Mouse (Mus musculus) forebrain, embryonic 16.5 days (tissue): Measurements from ENCODE around the gene Vmn1r36. TPM values are rescaled to one million over a fixed set of nuclear protein-coding genes. Genes with fewer than 3 reads are reported as not detected.
"Not testable (repeated sequence)": the region's sequence is repeated elsewhere in the genome, so short reads cannot be mapped to it uniquely, and the experiment has no call there.

ENCODE experiments used
- ATAC-seq: fragments of 200-750 bp; cut with Nextera tagmentation; 2 replicates; pipeline ENCODE4 v1.8.0; 2017; ENCODE audit warnings: mild to moderate bottlenecking, moderate library complexity
- H3K27ac ChIP-seq: fragments of 300-500 bp; sonication (generic); 2 replicates; pipeline ENCODE4 v1.5.1; 2014; ENCODE audit warnings: low read length, control low read depth
- H3K27me3 ChIP-seq: fragments of 300-500 bp; sonication (generic); replicated peaks from 2 replicates; pipeline ENCODE4 v1.6.1; 2014; ENCODE audit warnings: low read length; ENCODE audit not compliant: control insufficient read depth, insufficient read depth
- H3K36me3 ChIP-seq: fragments of 300-500 bp; sonication (generic); 2 replicates; pipeline ENCODE4 v1.6.1; 2014; ENCODE audit not compliant: control insufficient read depth, insufficient read depth
- H3K4me1 ChIP-seq: fragments of 300-500 bp; sonication (generic); replicated peaks from 2 replicates; pipeline ENCODE4 v1.6.1; 2014; ENCODE audit warnings: low read length; ENCODE audit not compliant: control insufficient read depth, insufficient read depth
- H3K4me2 ChIP-seq: fragments of 300-500 bp; sonication (generic); 2 replicates; pipeline ENCODE4 v1.6.1; 2014; ENCODE audit warnings: mild to moderate bottlenecking, low read length, control low read depth
- H3K4me3 ChIP-seq: fragments of 300-500 bp; sonication (generic); replicated peaks from 2 replicates; pipeline ENCODE4 v1.5.1; 2014; ENCODE audit warnings: mild to moderate bottlenecking, low read length, control low read depth
- H3K9ac ChIP-seq: fragments of 300-500 bp; sonication (generic); replicated peaks from 2 replicates; pipeline ENCODE4 v1.6.1; 2014; ENCODE audit warnings: low read depth, low read length, control low read depth
- H3K9me3 ChIP-seq: fragments of 300-500 bp; sonication (generic); 2 replicates; pipeline ENCODE4 v1.6.1; 2016; ENCODE audit warnings: low read length; ENCODE audit not compliant: control insufficient read depth
- WGBS: fragments of 180-500 bp; shearing (Covaris S2); extraction: QIAGEN DNeasy Blood & Tissue Kit; methylation state at CpG from one replicate; pipeline ENCODE4 v1.1.7; 2014; 5-methylcytosine and 5-hydroxymethylcytosine counted together
- polyA plus RNA-seq: library from polyadenylated mRNA; unstranded; fragments of >200 nt; fragmentation: Nextera tagmentation; extraction: Ambion mirVana; gene quantifications from 2 replicates; pipeline ENCODE4 v1.2.1, GENCODE M21; 2015

The Vmn1r36 gene
- not detected in 2 replicates for polyA plus RNA-seq

- ATAC-seq, H3K4me3 ChIP-seq, H3K9me3 ChIP-seq, H3K36me3 ChIP-seq, H3K4me1 ChIP-seq, H3K27ac ChIP-seq, H3K27me3 ChIP-seq, H3K9ac ChIP-seq, H3K4me2 ChIP-seq: not testable (repeated sequence)
- 76% methylated on average over 2 of the region's 2 CpGs for WGBS
Observed at GRCm38 (mm10) chr6:66719068-66719467, at the start of gene Vmn1r36. TSS of gene Vmn1r36 (minus strand) at chr6:66719168.

- not testable (repeated sequence) for H3K27ac ChIP-seq, H3K4me1 ChIP-seq, ATAC-seq, H3K36me3 ChIP-seq, H3K4me2 ChIP-seq, H3K9ac ChIP-seq, H3K9me3 ChIP-seq, H3K27me3 ChIP-seq, H3K4me3 ChIP-seq
Observed at GRCm38 (mm10) chr6:66729082-66729481, 10.1 kb upstream of the Vmn1r36 start, which contains the start of gene Vmn1r37. TSS of gene Vmn1r37 (plus strand) at chr6:66729382.

GRCm38 (mm10) chr6:66713854-66714253 lies 5.1 kb downstream of the Vmn1r36 start:
- Histone ChIP-seq H3K27me3 (no peaks in the 10 kb centered on the region), H3K27ac (no peak overlapping the region), H3K4me3 (no peak overlapping the region), H3K4me1 (no peaks in the 10 kb centered on the region), H3K4me2 (no peak overlapping the region), H3K9ac (no peak overlapping the region), H3K9me3 (no peaks in the 10 kb centered on the region), H3K36me3 (no peaks in the 10 kb centered on the region)
- ATAC-seq: no peak
- WGBS: 90% methylated on average over 3 of the region's 3 CpGs

GRCm38 (mm10) chr6:66708901-66709300 lies 10.1 kb downstream of the Vmn1r36 start:
- Histone ChIP-seq H3K36me3 (no peaks in the 10 kb centered on the region), H3K4me1 (no peaks in the 10 kb centered on the region), H3K4me3 (no peak overlapping the region), H3K9me3 (no peaks in the 10 kb centered on the region), H3K9ac (no peak overlapping the region), H3K27me3 (no peaks in the 10 kb centered on the region), H3K27ac (no peak overlapping the region), H3K4me2 (no peak overlapping the region)
- no peak for ATAC-seq

- no peak within 1 kb of the TSS for H3K27ac ChIP-seq
- H3K36me3 ChIP-seq: no peaks in the 10 kb centered on the region
- H3K27me3 ChIP-seq: no peaks in the 10 kb centered on the region
- H3K9ac ChIP-seq: no peak within 1 kb of the TSS
- WGBS: 85% methylated on average over 3 of the region's 3 CpGs
- H3K4me1 ChIP-seq: no peaks in the 10 kb centered on the region
- no peaks in the 10 kb centered on the region for H3K9me3 ChIP-seq
- no peak within 1 kb of the TSS for H3K4me3 ChIP-seq
- ATAC-seq: no peak
- no peak within 1 kb of the TSS for H3K4me2 ChIP-seq
Observed at GRCm38 (mm10) chr6:66685806-66686205, 33.2 kb downstream of the Vmn1r36 start, which contains the start of gene Vmn1r35. TSS of gene Vmn1r35 (minus strand) at chr6:66685906.

Other genes with a start within 250 kb of the Vmn1r36 start
- gene Mad2l1, start 183.8 kb downstream of the Vmn1r36 start, polyA plus RNA-seq: 36.3 and 43.9 TPM in 2 replicates
- 0.08 TPM in 1 of 2 replicates, not detected in the other for gene Vmn1r32, start 159.1 kb downstream of the Vmn1r36 start, polyA plus RNA-seq
- not detected in 2 replicates for gene Vmn1r33, start 100.9 kb downstream of the Vmn1r36 start, polyA plus RNA-seq
- not detected in 2 replicates for gene Vmn1r34, start 75.3 kb downstream of the Vmn1r36 start, polyA plus RNA-seq
- gene Vmn1r35, start 33.3 kb downstream of the Vmn1r36 start, polyA plus RNA-seq: not detected in 2 replicates
- gene Vmn1r37, start 10.2 kb upstream of the Vmn1r36 start, polyA plus RNA-seq: not detected in 2 replicates
- gene Vmn1r38, start 63.5 kb upstream of the Vmn1r36 start, polyA plus RNA-seq: not detected in 2 replicates
- not detected in 2 replicates for gene Vmn1r39, start 91.4 kb upstream of the Vmn1r36 start, polyA plus RNA-seq
- gene Gng12, start 177.2 kb upstream of the Vmn1r36 start, polyA plus RNA-seq: 29.1 and 32.2 TPM in 2 replicates